Mouse (Mus musculus): ENCODE results near the gene Txndc11. TPM values are rescaled to one million over a fixed set of nuclear protein-coding genes. Genes with fewer than 3 reads are reported as not detected.

The Txndc11 gene
- polyA plus RNA-seq, 1 experiment: 36.4 TPM

Other genes with a start within 250 kb of the Txndc11 start
- 25.3 and 28.0 TPM in 2 replicates for gene Snn, start 73.7 kb downstream of the Txndc11 start, polyA plus RNA-seq (2012; rRNA removed)
- 276 and 297 TPM in 2 replicates for gene Litaf, start 68.5 kb downstream of the Txndc11 start, polyA plus RNA-seq (2012; rRNA removed)
- 69.8 and 76.3 TPM in 2 replicates for gene Zc3h7a, start 41.7 kb upstream of the Txndc11 start, polyA plus RNA-seq (2012; rRNA removed)
- 8.5 and 8.9 TPM in 2 replicates for gene Rsl1d1, start 68.7 kb upstream of the Txndc11 start, polyA plus RNA-seq (2012; rRNA removed)
- 13.6 and 22.8 TPM in 2 replicates for gene Gspt1, start 119.7 kb upstream of the Txndc11 start, polyA plus RNA-seq (2012; rRNA removed)
- gene Tnfrsf17, start 179.2 kb upstream of the Txndc11 start, polyA plus RNA-seq (2012; rRNA removed): 1.3 and 1.5 TPM in 2 replicates
- gene Snx29, start 188.3 kb upstream of the Txndc11 start, polyA plus RNA-seq (2012; rRNA removed): 5.6 and 6.1 TPM in 2 replicates

Measured in gonadal fat pad, adult 2 months (tissue).